Comparison of ENCODE assay signal across 16 mouse cellular contexts in genomic region chrX:58028082-58028481, GRCm38 (mm10). TPM values are rescaled to one million over a fixed set of nuclear protein-coding genes. Genes with fewer than 3 reads are reported as not detected.
DNase-seq lines count a peak whose midpoint lies in the region; ATAC-seq and TF ChIP-seq lines count a peak whose summit lies in the region.
"Had no signal": no experiment of that assay in that cellular context is flagged by ENCODE, and none has a peak within 500 bp of the region (broad histone marks: within the 10 kb centered on the region; RNA-seq: fewer than 3 reads in every experiment).

No protein-coding gene starts in this region.

- H3K27ac ChIP-seq in ES-Bruce4 (ENCODE audit: insufficient read depth, low read length), result peak overlapping the region; percentile 79
- H3K27ac ChIP-seq in hindbrain, embryonic 15.5 days (replicated peaks), result no peak overlapping the region
- H3K27ac ChIP-seq in midbrain, embryonic 15.5 days, result no peak overlapping the region
- H3K27ac ChIP-seq: liver, embryonic 13.5 days had no signal

- 16% methylated on average over 16 of the region's 16 CpGs for WGBS in hindbrain, embryonic 15.5 days
- WGBS in midbrain, embryonic 15.5 days, result 17% methylated on average over 16 of the region's 16 CpGs
- 16% methylated on average over 16 of the region's 16 CpGs for WGBS in lung, adult 2 months

- peak overlapping the region; percentile 89 for H3K4me3 ChIP-seq in ES-Bruce4 (ENCODE audit: low read depth, low read length)
- no peak overlapping the region for H3K4me3 ChIP-seq in hindbrain, embryonic 15.5 days
- no peak overlapping the region for H3K4me3 ChIP-seq in midbrain, embryonic 15.5 days
- no peak overlapping the region for H3K4me3 ChIP-seq in lung, adult 2 months (replicated peaks; ENCODE audit: extremely low read depth, low read depth, low read length)
- H3K4me3 ChIP-seq: liver, embryonic 13.5 days had no signal

- no peaks in the 10 kb centered on the region for H3K27me3 ChIP-seq in ES-Bruce4 (ENCODE audit: control insufficient read depth, insufficient read depth, low read length, poor library complexity, severe bottlenecking)
- 0 out of 2 replicates have a peak, but pooled peaks cover 15% of the 10 kb centered on the region for H3K27me3 ChIP-seq in hindbrain, embryonic 15.5 days
- 0 out of 2 replicates have a peak, but pooled peaks cover 3% of the 10 kb centered on the region for H3K27me3 ChIP-seq in midbrain, embryonic 15.5 days (replicated peaks)

- TF ChIP-seq EP300 in ES-Bruce4 (IDR thresholded peaks at IDR 0.05; ENCODE audit: insufficient read depth, low read depth, low read length), result no peak

- TF ChIP-seq POLR2A in ES-Bruce4 (IDR thresholded peaks at IDR 0.05; ENCODE audit: insufficient read depth, low read length), result no peak
- TF ChIP-seq POLR2A in lung, adult 2 months (IDR thresholded peaks at IDR 0.05; ENCODE audit: borderline replicate concordance, extremely low read depth, low read depth, low read length), result no peak

- peak overlapping the region; percentile 23 for H3K4me2 ChIP-seq in hindbrain, embryonic 15.5 days
- H3K4me2 ChIP-seq in midbrain, embryonic 15.5 days, result peak overlapping the region; percentile 20
- H3K4me2 ChIP-seq: heart, embryonic 11.5 days; liver, embryonic 13.5 days had no signal

- no peak for ATAC-seq in hindbrain, embryonic 15.5 days (ENCODE audit: low FRiP score, low read depth)
- no peak for ATAC-seq in midbrain, embryonic 15.5 days (replicated peaks)

- DNase-seq in embryo, embryonic 9.5 days (ENCODE audit: extremely low spot score), result peak; percentile 25
- no peak for DNase-seq in cerebellum, postnatal 4 days (ENCODE audit: low spot score in 2 of 2)
- no peak for DNase-seq in heart, adult 8-10 months (ENCODE audit: low spot score)
- DNase-seq in right cerebral cortex, postnatal 10 days (ENCODE audit: low spot score in 2 of 2), result no peak
- no peak for DNase-seq in lung, adult 2 months
- DNase-seq: cerebellum, adult 11-12 months; kidney, postnatal 10 days; layer of hippocampus, postnatal 36 days; liver, embryonic 13.5 days; right cerebral cortex, postnatal 4 days had no signal

- TF ChIP-seq CTCF in ES-Bruce4 (IDR thresholded peaks at IDR 0.05; ENCODE audit: low read depth, low read length), result no peak
- no peak for TF ChIP-seq CTCF in lung, adult 2 months (IDR thresholded peaks at IDR 0.05; ENCODE audit: insufficient read depth, low read length)

- no peaks in the 10 kb centered on the region for H3K9me3 ChIP-seq in ES-Bruce4 (replicated peaks; ENCODE audit: control insufficient read depth, insufficient read depth, low read length, poor library complexity, severe bottlenecking)
- no peaks in the 10 kb centered on the region for H3K9me3 ChIP-seq in hindbrain, embryonic 15.5 days
- H3K9me3 ChIP-seq in midbrain, embryonic 15.5 days, result no peaks in the 10 kb centered on the region
- H3K9me3 ChIP-seq: liver, embryonic 13.5 days had no signal

- H3K36me3 ChIP-seq in ES-Bruce4 (ENCODE audit: control insufficient read depth, insufficient read depth, low read length, poor library complexity, severe bottlenecking), result peaks cover 4% of the 10 kb centered on the region
- no peaks in the 10 kb centered on the region for H3K36me3 ChIP-seq in hindbrain, embryonic 15.5 days
- H3K36me3 ChIP-seq in midbrain, embryonic 15.5 days (replicated peaks), result no peaks in the 10 kb centered on the region
- H3K36me3 ChIP-seq: liver, embryonic 13.5 days had no signal

- peak overlapping the region; percentile 76 for H3K9ac ChIP-seq in ES-Bruce4 (ENCODE audit: low read depth, poor library complexity, severe bottlenecking)
- no peak overlapping the region for H3K9ac ChIP-seq in hindbrain, embryonic 15.5 days
- H3K9ac ChIP-seq in midbrain, embryonic 15.5 days, result no peak overlapping the region
- H3K9ac ChIP-seq: liver, embryonic 13.5 days had no signal

- H3K4me1 ChIP-seq in ES-Bruce4 (ENCODE audit: control insufficient read depth, insufficient read depth, low read length), result no peaks in the 10 kb centered on the region
- H3K4me1 ChIP-seq in hindbrain, embryonic 15.5 days (replicated peaks), result no peaks in the 10 kb centered on the region
- H3K4me1 ChIP-seq in midbrain, embryonic 15.5 days, result no peaks in the 10 kb centered on the region; the same call in 1 of the 2 replicates
- H3K4me1 ChIP-seq in lung, adult 2 months (ENCODE audit: control insufficient read depth, insufficient read depth, low read length), result peaks cover 2% of the 10 kb centered on the region
- H3K4me1 ChIP-seq: liver, embryonic 13.5 days had no signal

RNA-seq across cellular contexts. Expression of gene Zic3, which starts 5.6 kb away (rescaled TPM):
- polyA plus RNA-seq in ES-Bruce4 (2011; ENCODE audit: insufficient read depth, insufficient read length, low read depth, missing spikeins), result 73.1 and 78.2 TPM in 2 replicates
- polyA plus RNA-seq in hindbrain, embryonic 15.5 days (2015; fragmentation: Nextera tagmentation; extraction: Ambion mirVana), result 15.5 and 20.7 TPM in 2 replicates
- 18.0 and 18.3 TPM in 2 replicates for polyA plus RNA-seq in midbrain, embryonic 15.5 days (2015; fragmentation: Nextera tagmentation; extraction: Ambion mirVana)
- total RNA-seq in heart, adult 8-10 months (2022), result not detected
- not detected in 2 replicates for polyA plus RNA-seq in lung, adult 2 months (2012; rRNA removed)
- polyA plus RNA-seq: heart, embryonic 11.5 days; liver, embryonic 13.5 days; stomach, embryonic 14.5 days; urinary bladder, adult 2 months had no signal

Comparison
In these comparisons a context has a peak if more than half of its experiments do, and no peak if none do; other contexts are left out.
1. RNA of gene Zic3, which starts 5.6 kb away (polyA plus RNA-seq): 73.1 to 78.2 TPM in ES-Bruce4, 15.5 to 20.7 TPM in hindbrain, embryonic 15.5 days and 18.0 to 18.3 TPM in midbrain, embryonic 15.5 days; not detected in lung, adult 2 months; every median in the first group is over 10 times any median in the second.